Mouse (Mus musculus): ENCODE data around the gene Nell1.

The Nell1 gene

GRCm38 (mm10) chr7:50850271-50850670, 875.6 kb downstream of the Nell1 start:
- no peak for DNase-seq (ENCODE audit: low spot score in 2 of 2)

DNA sequence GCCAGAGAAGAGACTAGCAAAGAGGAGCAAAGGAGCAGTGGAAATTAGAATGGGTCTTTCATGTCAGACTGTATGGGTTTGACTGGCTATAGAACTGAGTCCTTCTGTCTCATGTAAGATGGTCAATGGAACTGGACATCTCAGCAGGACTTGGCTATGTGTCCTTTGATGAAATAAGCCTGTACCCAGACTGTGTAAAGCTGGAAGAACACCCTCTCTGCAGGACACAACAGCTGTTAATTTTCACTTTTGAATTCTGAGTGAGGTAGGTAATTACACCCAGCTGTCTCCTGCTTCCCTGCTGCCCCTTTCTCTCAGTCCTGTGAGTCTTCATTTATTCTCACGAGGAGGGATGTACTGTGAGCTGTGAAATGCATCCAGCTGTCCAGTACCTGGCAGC, 895.5 kb downstream of the Nell1 start:
- no peak for DNase-seq (ENCODE audit: low spot score in 2 of 2)

DNA sequence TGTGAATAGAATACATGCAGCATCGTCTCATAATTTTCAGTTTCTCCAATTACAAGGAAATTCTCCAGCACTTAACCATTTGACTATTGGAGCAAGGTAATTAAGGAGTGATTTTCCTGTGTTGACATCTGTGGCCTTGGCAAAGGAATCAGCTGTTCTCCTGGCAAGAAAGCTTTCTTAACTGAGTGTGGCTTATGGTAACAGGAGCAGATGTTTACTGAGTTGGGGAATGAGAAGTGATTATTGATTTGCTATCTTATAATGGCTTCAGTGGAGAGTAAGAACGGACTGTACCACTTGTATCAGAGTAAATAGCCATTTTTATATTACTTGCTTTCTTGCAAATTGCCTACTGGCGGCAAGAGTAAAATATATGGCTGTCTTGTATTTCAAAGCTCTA, 913.0 kb downstream of the Nell1 start:
- no peak for DNase-seq (ENCODE audit: low spot score in 2 of 2)

DNA sequence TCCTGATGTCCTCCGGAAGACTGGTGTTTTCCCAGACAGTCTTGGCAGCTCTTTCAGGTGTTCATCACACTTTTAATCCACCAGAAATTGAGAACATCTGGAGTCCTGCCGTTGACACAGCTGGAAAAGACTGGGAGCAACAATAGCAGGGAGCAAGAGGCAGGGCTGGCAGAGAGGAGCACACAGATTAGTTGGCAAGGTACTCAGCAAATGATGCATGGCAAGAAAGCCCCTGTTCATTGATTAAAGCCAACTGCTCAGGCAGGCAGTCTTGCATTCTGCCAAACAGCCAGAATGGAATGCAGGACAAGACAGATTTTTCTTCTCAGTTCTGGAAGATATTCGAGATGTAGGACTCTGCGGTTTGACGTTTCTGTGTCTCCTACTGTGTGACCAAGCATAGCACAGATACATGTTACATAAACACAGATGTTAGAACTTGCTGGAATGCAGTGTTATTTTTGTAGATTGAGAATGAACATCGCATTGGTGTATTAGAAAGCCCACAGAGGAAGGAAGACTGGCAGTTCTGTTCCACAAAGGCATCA, 925.0 kb downstream of the Nell1 start:
- DNase-seq (ENCODE audit: low spot score in 2 of 2) = no peak

Data from right cerebral cortex, adult 2 months (tissue).